Mouse (Mus musculus) midbrain, embryonic 13.5 days (tissue): ENCODE measurements around the gene Nrxn2. TPM values are rescaled to one million over a fixed set of nuclear protein-coding genes. Genes with fewer than 3 reads are reported as not detected.

ENCODE experiments used
- ATAC-seq: fragments of 200-750 bp; cut with Nextera tagmentation; 2 replicates; pipeline ENCODE4 v1.8.0; 2017; ENCODE audit warnings: mild to moderate bottlenecking, moderate TSS enrichment, moderate library complexity
- H3K27ac ChIP-seq: fragments of 300-500 bp; sonication (generic); 2 replicates; pipeline ENCODE4 v1.5.1; 2015; ENCODE audit warnings: inconsistent platforms, mild to moderate bottlenecking, moderate library complexity
- H3K27me3 ChIP-seq: fragments of 300-500 bp; sonication (generic); 2 replicates; pipeline ENCODE4 v1.6.1; 2015; ENCODE audit warnings: mild to moderate bottlenecking, inconsistent platforms
- H3K36me3 ChIP-seq: fragments of 300-500 bp; sonication (generic); 2 replicates; pipeline ENCODE4 v1.6.1; 2015; ENCODE audit warnings: mild to moderate bottlenecking, inconsistent platforms
- H3K4me1 ChIP-seq: fragments of 300-500 bp; sonication (generic); replicated peaks from 2 replicates; pipeline ENCODE4 v1.6.1; 2015; ENCODE audit warnings: inconsistent platforms
- H3K4me2 ChIP-seq: fragments of 300-500 bp; sonication (generic); replicated peaks from 2 replicates; pipeline ENCODE4 v1.6.1; 2015; ENCODE audit warnings: moderate library complexity, mild to moderate bottlenecking, inconsistent platforms
- H3K4me3 ChIP-seq: fragments of 300-500 bp; sonication (generic); replicated peaks from 2 replicates; pipeline ENCODE4 v1.5.1; 2015; ENCODE audit warnings: mild to moderate bottlenecking, inconsistent platforms
- H3K9ac ChIP-seq: fragments of 300-500 bp; sonication (generic); replicated peaks from 2 replicates; pipeline ENCODE4 v1.6.1; 2015; ENCODE audit warnings: mild to moderate bottlenecking, inconsistent platforms
- H3K9me3 ChIP-seq: fragments of 300-500 bp; sonication (generic); 2 replicates; pipeline ENCODE4 v1.6.1; 2016; ENCODE audit warnings: mild to moderate bottlenecking, inconsistent platforms
- WGBS: fragments of 180-500 bp; shearing (Covaris S2); methylation state at CpG from one replicate; pipeline ENCODE4 v1.1.7; 2015; 5-methylcytosine and 5-hydroxymethylcytosine counted together
- microRNA-seq: library from miRNA; unstranded; fragments of <30 nt; microRNA quantifications from one replicate; pipeline ENCODE4, GENCODE M21; 2016
- polyA plus RNA-seq: library from polyadenylated mRNA; unstranded; fragments of >200 nt; fragmentation: Nextera tagmentation; extraction: Ambion mirVana; gene quantifications from 2 replicates; pipeline ENCODE4 v1.2.1, GENCODE M21; 2015

The Nrxn2 gene
- polyA plus RNA-seq, 1 experiment from 2014 or later: 24.3 TPM

DNA sequence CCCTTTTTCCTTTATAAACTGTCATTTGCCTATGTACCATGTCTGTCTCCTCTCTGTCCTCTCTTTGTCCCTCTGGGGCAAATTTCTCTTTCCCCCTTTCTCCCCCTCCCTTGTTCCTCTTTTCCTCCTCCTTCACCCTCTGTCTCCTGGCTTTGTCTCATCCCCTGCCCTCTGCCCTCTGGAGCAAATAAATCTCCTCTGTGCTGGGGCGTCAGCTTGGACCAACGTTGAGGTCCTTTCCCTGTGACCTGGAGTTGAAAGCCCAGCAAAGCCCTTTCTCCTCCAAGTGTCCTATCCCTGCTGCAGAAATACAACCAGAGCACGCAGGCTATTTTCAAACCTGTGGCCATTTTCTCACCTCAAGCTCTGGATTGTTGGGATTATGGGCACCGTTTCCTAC lies 141.0 kb downstream of the Nrxn2 start:
- H3K4me1 ChIP-seq: no peaks in the 10 kb centered on the region

DNA sequence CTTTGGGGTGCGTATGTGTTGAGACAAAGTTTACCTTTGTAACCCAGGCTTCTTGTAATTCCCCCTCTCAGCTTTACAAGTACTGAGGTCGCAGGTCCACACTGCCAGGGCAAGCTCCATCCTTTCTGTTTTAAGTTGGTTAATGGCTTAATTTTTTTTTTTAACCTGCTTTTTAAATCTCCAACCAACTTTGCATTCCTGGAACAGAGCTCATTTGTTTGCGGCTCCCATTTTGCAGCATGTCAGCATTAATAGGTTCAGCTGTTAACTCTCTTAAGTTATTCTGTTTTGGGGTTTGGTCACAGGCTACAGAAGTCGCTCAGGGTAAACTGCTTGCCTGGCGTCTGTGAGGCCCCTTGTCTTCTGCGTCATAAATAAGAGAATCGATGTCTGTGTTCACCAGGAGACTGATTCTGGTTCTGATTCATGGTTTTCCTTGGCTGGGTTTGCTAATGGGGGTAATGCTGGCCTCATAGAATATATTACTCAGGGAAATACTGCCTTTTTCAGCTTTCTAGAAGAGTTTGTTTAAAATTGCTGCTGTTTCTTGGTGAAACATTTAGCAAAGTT lies 141.8 kb downstream of the Nrxn2 start:
- no peak overlapping the region for H3K4me2 ChIP-seq
- H3K36me3 ChIP-seq: no peaks in the 10 kb centered on the region
- H3K4me3 ChIP-seq: no peak overlapping the region
- H3K4me1 ChIP-seq: no peaks in the 10 kb centered on the region
- no peak overlapping the region for H3K9ac ChIP-seq
- H3K9me3 ChIP-seq: no peaks in the 10 kb centered on the region
- 79% methylated on average over 7 of the region's 7 CpGs for WGBS
- no peak overlapping the region for H3K27ac ChIP-seq
- no peak for ATAC-seq
- no peaks in the 10 kb centered on the region for H3K27me3 ChIP-seq

More for the DNA sequence above, 141.0 kb downstream of the Nrxn2 start:
- Histone ChIP-seq H3K36me3 (no peaks in the 10 kb centered on the region), H3K4me3 (no peak overlapping the region), H3K4me2 (no peak overlapping the region), H3K9me3 (no peaks in the 10 kb centered on the region), H3K27ac (no peak overlapping the region), H3K27me3 (no peaks in the 10 kb centered on the region), H3K9ac (no peak overlapping the region)
- WGBS: 42% methylated on average over 4 of the region's 4 CpGs
- no peak for ATAC-seq

- ATAC-seq: no peak
- 84% methylated on average over 6 of the region's 6 CpGs for WGBS
- no peaks in the 10 kb centered on the region for H3K36me3 ChIP-seq
- H3K4me2 ChIP-seq: no peak overlapping the region
- peaks cover 8% of the 10 kb centered on the region for H3K4me1 ChIP-seq
- no peak overlapping the region for H3K9ac ChIP-seq
- H3K27me3 ChIP-seq: no peaks in the 10 kb centered on the region
- H3K27ac ChIP-seq: no peak overlapping the region
- no peak overlapping the region for H3K4me3 ChIP-seq
- H3K9me3 ChIP-seq: no peaks in the 10 kb centered on the region
Measured at GRCm38 (mm10) chr19:6565136-6565535, 146.6 kb downstream of the Nrxn2 start.

DNA sequence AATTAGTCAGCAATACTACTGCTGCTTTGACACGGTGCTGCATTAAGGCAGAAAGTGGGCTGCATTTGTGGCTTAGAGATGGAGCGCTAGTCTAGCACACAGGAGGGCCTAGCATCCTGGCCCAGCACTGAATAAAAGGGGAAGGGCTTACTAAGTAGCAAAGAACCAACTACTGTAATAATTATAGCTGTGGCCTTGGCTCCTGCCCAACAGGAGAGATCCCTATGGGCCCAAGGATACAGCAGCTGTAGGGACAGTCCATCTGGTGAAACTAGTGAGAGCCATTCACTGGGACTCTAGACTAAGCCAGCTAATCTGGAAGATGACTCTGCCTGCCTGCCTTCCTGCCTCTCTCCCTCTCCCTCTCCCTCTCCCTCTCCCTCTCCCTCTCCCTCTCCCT lies 147.9 kb downstream of the Nrxn2 start:
- H3K4me3 ChIP-seq: no peak overlapping the region
- ATAC-seq: peak; percentile 55
- WGBS: 79% methylated on average over 2 of the region's 2 CpGs

DNA sequence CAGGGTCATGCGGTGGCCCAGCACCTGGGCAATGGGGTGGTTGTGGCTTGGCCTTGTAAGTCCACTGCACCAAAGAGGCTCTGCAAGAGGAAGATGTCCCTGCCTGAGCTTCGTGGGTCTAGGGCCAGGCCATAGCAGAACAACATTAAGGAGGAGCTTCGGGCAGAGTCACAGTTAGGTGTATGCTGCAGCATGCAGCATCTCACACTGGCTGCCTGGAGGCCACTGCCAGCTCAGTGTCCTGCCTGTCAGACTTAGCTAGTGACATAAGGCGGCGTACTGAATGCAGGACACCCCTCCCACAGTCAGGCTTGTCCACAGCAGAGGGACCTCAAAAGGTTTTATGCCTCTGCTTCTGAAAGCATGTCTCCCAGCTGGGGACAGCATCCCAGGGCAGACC lies 150.5 kb downstream of the Nrxn2 start:
- no peaks in the 10 kb centered on the region for H3K9me3 ChIP-seq
- no peak overlapping the region for H3K4me2 ChIP-seq
- H3K36me3 ChIP-seq: no peaks in the 10 kb centered on the region
- H3K27me3 ChIP-seq: no peaks in the 10 kb centered on the region
- no peak overlapping the region for H3K9ac ChIP-seq
- ATAC-seq: no peak; the same call in 1 of the 2 replicates
- no peak overlapping the region for H3K4me3 ChIP-seq
- H3K27ac ChIP-seq: peak overlapping the region; percentile 35; the same call in 1 of the 2 replicates
- H3K4me1 ChIP-seq: peaks cover 8% of the 10 kb centered on the region
- 58% methylated on average over 5 of the region's 5 CpGs for WGBS

More for the DNA sequence above, 147.9 kb downstream of the Nrxn2 start:
- no peaks in the 10 kb centered on the region for H3K36me3 ChIP-seq
- H3K9me3 ChIP-seq: no peaks in the 10 kb centered on the region
- no peak overlapping the region for H3K27ac ChIP-seq
- no peak overlapping the region for H3K9ac ChIP-seq
- H3K4me1 ChIP-seq: peaks cover 8% of the 10 kb centered on the region
- H3K4me2 ChIP-seq: no peak overlapping the region
- H3K27me3 ChIP-seq: no peaks in the 10 kb centered on the region

DNA sequence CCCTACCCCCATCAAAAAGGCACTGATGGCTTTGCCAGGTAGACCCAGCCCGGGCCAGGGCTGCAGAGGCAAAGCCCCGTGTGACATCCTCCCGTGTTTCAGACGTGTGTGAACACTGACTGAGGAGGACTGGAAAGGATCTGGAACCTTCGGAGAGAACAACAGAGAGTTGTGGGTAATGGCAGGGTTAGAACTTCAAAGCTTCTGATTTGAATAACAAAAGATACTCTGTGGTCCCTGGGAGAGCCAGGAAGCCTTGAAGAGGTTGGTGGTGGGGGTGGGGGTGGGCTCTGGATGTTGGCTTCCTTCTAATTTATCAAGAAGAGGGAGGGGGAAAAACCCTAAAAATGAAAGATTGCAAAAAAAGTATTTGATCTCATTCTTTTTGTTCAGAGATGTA lies 151.0 kb downstream of the Nrxn2 start:
- H3K4me2 ChIP-seq: no peak overlapping the region
- H3K9ac ChIP-seq: no peak overlapping the region
- no peak for ATAC-seq
- peaks cover 8% of the 10 kb centered on the region for H3K4me1 ChIP-seq
- H3K27ac ChIP-seq: peak overlapping the region; percentile 35; the same call in 1 of the 2 replicates
- no peaks in the 10 kb centered on the region for H3K9me3 ChIP-seq
- WGBS: 23% methylated on average over 5 of the region's 5 CpGs
- H3K27me3 ChIP-seq: no peaks in the 10 kb centered on the region
- no peak overlapping the region for H3K4me3 ChIP-seq
- no peaks in the 10 kb centered on the region for H3K36me3 ChIP-seq

DNA sequence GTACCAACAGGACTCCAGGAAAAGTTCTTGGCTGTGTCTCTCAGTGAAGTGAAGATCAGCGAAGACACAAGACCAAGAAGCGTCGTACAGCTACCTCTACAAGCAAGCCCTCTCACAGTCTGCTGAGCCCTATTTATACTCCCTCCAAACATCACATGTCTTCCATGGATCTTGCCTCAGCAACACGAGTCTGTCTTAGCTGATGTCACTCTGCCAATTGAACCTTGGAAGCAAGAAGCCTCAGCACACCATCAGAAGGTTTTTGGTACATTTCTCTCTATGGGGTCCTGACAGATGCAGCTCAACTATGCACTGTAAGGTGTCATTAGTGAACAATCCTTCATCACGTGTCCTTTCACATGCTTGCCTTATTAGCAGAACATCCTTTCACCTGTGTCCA lies 152.9 kb downstream of the Nrxn2 start:
- H3K9ac ChIP-seq: no peak overlapping the region
- no peak for ATAC-seq
- no peak overlapping the region for H3K27ac ChIP-seq
- no peaks in the 10 kb centered on the region for H3K9me3 ChIP-seq
- H3K27me3 ChIP-seq: no peaks in the 10 kb centered on the region; the same call in 1 of the 2 replicates
- H3K4me2 ChIP-seq: no peak overlapping the region
- no peak overlapping the region for H3K4me3 ChIP-seq
- peaks cover 8% of the 10 kb centered on the region for H3K4me1 ChIP-seq
- 87% methylated on average over 5 of the region's 5 CpGs for WGBS
- H3K36me3 ChIP-seq: no peaks in the 10 kb centered on the region

- Histone ChIP-seq H3K27ac (no peak overlapping the region), H3K4me1 (peaks cover 12% of the 10 kb centered on the region), H3K9me3 (no peaks in the 10 kb centered on the region), H3K27me3 (no peaks in the 10 kb centered on the region; the same call in 1 of the 2 replicates), H3K9ac (no peak overlapping the region), H3K4me2 (no peak overlapping the region), H3K4me3 (no peak overlapping the region), H3K36me3 (no peaks in the 10 kb centered on the region)
- WGBS: 41% methylated on average over 4 of the region's 4 CpGs
- no peak for ATAC-seq
Measured at GRCm38 (mm10) chr19:6572001-6572400, 153.5 kb downstream of the Nrxn2 start.

Small RNA genes within 50 kb of the gene (microRNA-seq; reads per million reads assigned to microRNA genes)
- gene Gm26460: not detected

Other genes starting within 250 kb of the Nrxn2 start
- gene Majin, start 234.3 kb upstream of the Nrxn2 start, polyA plus RNA-seq: not detected in 2 replicates
- gene Gpha2, start 192.4 kb upstream of the Nrxn2 start, polyA plus RNA-seq: not detected in 2 replicates
- 78.4 and 84.8 TPM in 2 replicates for gene Ppp2r5b, start 182.9 kb upstream of the Nrxn2 start, polyA plus RNA-seq
- 11.4 and 12.4 TPM in 2 replicates for gene Atg2a, start 177.1 kb upstream of the Nrxn2 start, polyA plus RNA-seq
- 89.7 and 93.8 TPM in 2 replicates for gene Ehd1, start 142.0 kb upstream of the Nrxn2 start, polyA plus RNA-seq
- gene Cdc42bpg, start 112.3 kb upstream of the Nrxn2 start, polyA plus RNA-seq: 0.39 and 0.46 TPM in 2 replicates
- 74.4 and 81.1 TPM in 2 replicates for gene Men1, start 83.8 kb upstream of the Nrxn2 start, polyA plus RNA-seq
- gene Map4k2, start 77.6 kb upstream of the Nrxn2 start, polyA plus RNA-seq: 13.6 and 17.1 TPM in 2 replicates
- 120 and 128 TPM in 2 replicates for gene Sf1, start 55.0 kb upstream of the Nrxn2 start, polyA plus RNA-seq
- 1.9 and 2.2 TPM in 2 replicates for gene Pygm, start 34.3 kb upstream of the Nrxn2 start, polyA plus RNA-seq
- gene Rasgrp2, start 19.4 kb upstream of the Nrxn2 start, polyA plus RNA-seq: 28.5 and 29.6 TPM in 2 replicates
- 0.19 TPM in 1 of 2 replicates, not detected in the other for gene Slc22a12, start 124.3 kb downstream of the Nrxn2 start, polyA plus RNA-seq